Mouse (Mus musculus): ENCODE results near the gene Zfp598. TPM values are rescaled to one million over a fixed set of nuclear protein-coding genes. Genes with fewer than 3 reads are reported as not detected.
A peak's percentile ranks its signal among the peaks of the same experiment; 100 is the strongest.

The Zfp598 gene
- polyA plus RNA-seq, 1 experiment from 2014 or later: 21.2 TPM

DNA sequence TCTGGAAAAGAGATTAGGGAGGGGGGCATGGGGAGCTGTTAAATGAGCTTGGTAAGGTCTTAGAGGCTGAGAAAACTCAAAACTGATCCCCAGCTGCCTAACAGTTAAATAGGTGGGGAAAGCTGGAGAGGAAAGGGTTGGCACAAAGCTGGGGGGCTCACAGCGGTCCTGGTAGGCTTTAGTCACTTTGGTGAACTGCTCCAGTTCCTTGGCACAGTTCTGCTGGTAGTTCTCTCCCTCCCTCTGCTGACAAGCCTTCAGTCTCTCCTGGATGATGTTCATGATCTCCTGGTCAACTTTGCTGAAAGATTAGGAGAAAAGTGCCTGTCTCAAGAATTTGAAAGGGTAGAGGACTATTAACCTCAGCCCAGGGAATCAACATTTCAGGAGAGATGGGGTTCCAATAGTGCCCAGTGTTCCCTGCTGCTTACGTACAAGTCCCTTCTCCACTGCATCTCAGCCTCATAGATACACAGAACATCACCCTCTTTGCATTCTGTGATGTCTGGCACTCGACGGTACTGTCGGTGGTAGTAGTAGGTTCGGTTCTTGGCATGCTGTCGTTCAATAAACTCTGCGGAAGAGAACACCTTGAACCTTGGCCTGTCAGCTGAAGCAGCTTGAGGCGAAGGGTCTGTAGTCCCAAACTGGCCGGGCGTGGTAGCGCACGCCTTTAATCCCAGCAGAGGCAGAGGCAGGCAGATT, 52.9 kb downstream of the Zfp598 start:
- peaks cover 31% of the 10 kb centered on the region for H3K36me3 ChIP-seq
- 33% methylated on average over 13 of the region's 13 CpGs for WGBS
- peak overlapping the region; percentile 17 for H3K4me3 ChIP-seq
- no peak overlapping the region for H3K27ac ChIP-seq (ENCODE audit: poor library complexity, severe bottlenecking)
- H3K27me3 ChIP-seq (replicated peaks): 0 out of 2 replicates have a peak, but pooled peaks cover 1% of the 10 kb centered on the region
- no peak for ATAC-seq (ENCODE audit: insufficient number of reproducible peaks, low FRiP score)
- H3K4me1 ChIP-seq (replicated peaks): peaks cover 29% of the 10 kb centered on the region
- H3K4me2 ChIP-seq: peak overlapping the region; percentile 84
- no peaks in the 10 kb centered on the region for H3K9me3 ChIP-seq (replicated peaks)
- peak overlapping the region; percentile 51; the same call in 1 of the 2 replicates for H3K9ac ChIP-seq

DNA sequence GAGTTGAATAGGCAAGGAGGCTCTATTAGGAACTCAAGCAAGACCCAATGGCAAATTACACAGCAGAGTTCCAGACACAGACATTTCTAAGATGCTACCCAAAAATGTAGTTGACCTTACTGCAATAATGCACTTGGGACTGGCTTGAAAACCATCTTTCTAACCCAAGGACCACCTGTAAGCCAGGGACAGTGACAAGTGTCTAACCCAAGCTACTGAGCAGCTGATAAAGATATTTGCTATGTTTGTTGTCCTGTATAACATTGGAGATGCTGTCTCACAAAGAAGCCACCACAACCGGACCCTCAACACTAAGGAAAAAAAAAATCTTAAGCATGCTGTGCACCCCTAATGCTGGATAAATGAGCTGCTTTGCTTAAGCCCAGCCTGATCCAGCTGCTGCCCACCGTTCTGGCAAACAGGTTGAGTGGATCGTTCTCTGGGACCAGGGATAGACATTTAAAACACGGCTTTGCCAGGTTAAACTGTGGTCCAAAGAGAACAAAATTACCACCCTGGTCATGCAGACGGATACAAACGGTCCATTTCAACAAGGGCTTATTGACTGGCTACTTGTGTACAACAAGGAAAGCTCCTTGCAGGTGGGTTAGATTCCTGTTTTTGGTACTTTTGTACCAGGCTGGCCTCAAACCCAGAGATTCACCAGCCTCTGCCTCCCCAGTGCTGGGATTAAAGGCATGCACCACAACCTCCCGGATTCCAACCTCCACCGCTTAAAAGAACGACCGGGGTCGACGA, 53.8 kb downstream of the Zfp598 start:
- peaks cover 29% of the 10 kb centered on the region for H3K4me1 ChIP-seq (replicated peaks)
- peaks cover 22% of the 10 kb centered on the region for H3K36me3 ChIP-seq
- H3K4me2 ChIP-seq: peak overlapping the region; percentile 84
- no peaks in the 10 kb centered on the region for H3K9me3 ChIP-seq (replicated peaks)
- peak overlapping the region; percentile 93 for H3K9ac ChIP-seq
- H3K4me3 ChIP-seq: peak overlapping the region; percentile 79
- peak overlapping the region; percentile 91 for H3K27ac ChIP-seq (ENCODE audit: poor library complexity, severe bottlenecking)
- H3K27me3 ChIP-seq (replicated peaks): peaks cover 10% of the 10 kb centered on the region; the same call in 1 of the 2 replicates
- WGBS: 2% methylated on average over 12 of the region's 12 CpGs
- ATAC-seq (ENCODE audit: insufficient number of reproducible peaks, low FRiP score): no peak

DNA sequence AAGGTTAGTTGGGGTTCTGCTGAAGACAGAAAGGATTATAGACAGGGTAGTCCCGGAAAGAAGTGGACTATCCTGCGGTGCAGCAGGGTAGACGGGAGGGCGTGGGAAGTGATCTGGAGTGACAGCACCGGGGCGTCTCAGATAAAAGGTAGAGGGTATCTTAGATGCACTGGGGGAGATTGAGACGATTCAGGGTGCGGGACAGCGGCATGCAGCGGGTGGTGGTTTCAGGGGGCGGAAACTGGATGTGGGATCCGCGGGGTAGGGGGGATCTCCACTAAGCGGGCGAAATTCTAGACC, 54.3 kb downstream of the Zfp598 start:
- Histone ChIP-seq H3K4me3 (peak overlapping the region; percentile 79), H3K4me1 (replicated peaks) (peaks cover 25% of the 10 kb centered on the region), H3K36me3 (peaks cover 17% of the 10 kb centered on the region), H3K9ac (peak overlapping the region; percentile 93), H3K27me3 (replicated peaks) (peaks cover 10% of the 10 kb centered on the region; the same call in 1 of the 2 replicates), H3K27ac (ENCODE audit: poor library complexity, severe bottlenecking) (peak overlapping the region; percentile 91), H3K9me3 (replicated peaks) (no peaks in the 10 kb centered on the region), H3K4me2 (peak overlapping the region; percentile 84)
- peak; percentile 4; the same call in 1 of the 2 replicates for ATAC-seq (ENCODE audit: insufficient number of reproducible peaks, low FRiP score)
- under 1% methylated on average over 15 of the region's 15 CpGs for WGBS

DNA sequence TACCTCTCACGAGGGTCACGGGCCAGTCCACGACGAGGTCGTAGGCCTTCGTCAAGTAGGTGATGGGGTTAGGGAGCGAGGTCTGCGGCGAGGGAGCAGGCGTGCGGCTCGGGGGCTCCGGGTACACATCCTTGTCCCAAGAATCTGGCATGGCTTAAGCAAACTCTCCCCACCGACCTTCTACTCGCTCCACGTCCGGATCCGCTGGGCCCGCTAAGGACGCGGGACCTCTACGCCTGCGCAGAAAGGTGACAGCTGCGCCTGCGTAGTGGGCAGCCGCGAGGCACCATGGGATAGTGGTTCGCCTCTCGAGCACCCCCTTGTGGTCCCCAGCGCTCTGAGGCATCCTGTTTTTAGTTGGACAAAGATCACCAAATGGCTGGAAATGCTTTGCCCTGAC, 54.7 kb downstream of the Zfp598 start, which contains the start of gene Ndufb10:
Gene Ndufb10, minus strand, starts transcription at position 295 of the 400 bp plus-strand sequence.
- Histone ChIP-seq H3K27me3 (replicated peaks) (peaks cover 10% of the 10 kb centered on the region; the same call in 1 of the 2 replicates), H3K9ac (peak within 1 kb of the TSS; percentile 93)
- under 1% methylated on average over 30 of the region's 30 CpGs for WGBS

DNA sequence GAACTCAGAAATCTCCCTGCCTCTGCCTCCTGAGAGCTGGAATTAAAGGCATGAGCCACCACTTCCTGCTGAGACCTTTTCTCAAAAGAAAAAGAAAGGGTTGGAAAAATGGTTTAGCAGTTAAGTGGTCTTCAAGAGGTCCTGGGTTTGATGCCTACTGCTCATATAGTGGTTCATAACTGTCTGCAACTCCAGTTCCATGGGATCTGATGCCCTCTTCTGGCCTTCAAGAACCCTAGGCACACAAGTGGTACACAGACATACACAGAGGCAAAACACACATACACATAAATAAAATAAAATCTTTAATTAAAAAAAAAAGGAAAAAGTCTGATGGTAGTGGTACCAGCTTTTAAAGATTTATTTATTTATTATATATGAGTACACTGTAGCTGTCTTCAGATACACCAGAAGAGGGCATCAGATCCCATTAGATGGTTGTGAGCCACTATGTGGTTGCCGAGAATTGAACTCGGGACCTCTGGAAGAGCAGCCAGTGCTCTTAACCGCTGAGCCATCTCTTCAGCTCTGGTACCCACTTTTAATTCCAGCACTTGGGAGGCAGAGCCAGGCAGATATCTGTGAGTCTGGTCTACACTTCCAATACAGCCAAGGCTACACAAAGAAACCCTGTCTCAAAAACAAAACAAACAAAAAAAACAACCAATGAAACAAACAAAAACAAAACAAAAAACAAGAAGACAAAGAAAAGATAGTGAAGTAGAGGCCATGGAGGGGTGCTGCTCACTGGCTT, 56.3 kb downstream of the Zfp598 start:
- H3K9me3 ChIP-seq (replicated peaks): no peaks in the 10 kb centered on the region
- no peak for ATAC-seq (ENCODE audit: insufficient number of reproducible peaks, low FRiP score)
- peaks cover 17% of the 10 kb centered on the region for H3K36me3 ChIP-seq
- no peak overlapping the region for H3K27ac ChIP-seq (ENCODE audit: poor library complexity, severe bottlenecking)
- H3K9ac ChIP-seq: no peak overlapping the region
- peaks cover 25% of the 10 kb centered on the region for H3K4me1 ChIP-seq (replicated peaks)
- H3K27me3 ChIP-seq (replicated peaks): peaks cover 10% of the 10 kb centered on the region; the same call in 1 of the 2 replicates
- 64% methylated on average over 3 of the region's 3 CpGs for WGBS
- H3K4me3 ChIP-seq: no peak overlapping the region
- no peak overlapping the region for H3K4me2 ChIP-seq

More for the DNA sequence above, 54.7 kb downstream of the Zfp598 start, which contains the start of gene Ndufb10:
- H3K4me1 ChIP-seq (replicated peaks): peaks cover 25% of the 10 kb centered on the region
- H3K4me2 ChIP-seq: peak within 1 kb of the TSS; percentile 84
- peak within 1 kb of the TSS; percentile 79 for H3K4me3 ChIP-seq
- ATAC-seq (ENCODE audit: insufficient number of reproducible peaks, low FRiP score): peak; percentile 82
- H3K9me3 ChIP-seq (replicated peaks): no peaks in the 10 kb centered on the region
- H3K27ac ChIP-seq (ENCODE audit: poor library complexity, severe bottlenecking): peak within 1 kb of the TSS; percentile 91
- peaks cover 17% of the 10 kb centered on the region for H3K36me3 ChIP-seq

DNA sequence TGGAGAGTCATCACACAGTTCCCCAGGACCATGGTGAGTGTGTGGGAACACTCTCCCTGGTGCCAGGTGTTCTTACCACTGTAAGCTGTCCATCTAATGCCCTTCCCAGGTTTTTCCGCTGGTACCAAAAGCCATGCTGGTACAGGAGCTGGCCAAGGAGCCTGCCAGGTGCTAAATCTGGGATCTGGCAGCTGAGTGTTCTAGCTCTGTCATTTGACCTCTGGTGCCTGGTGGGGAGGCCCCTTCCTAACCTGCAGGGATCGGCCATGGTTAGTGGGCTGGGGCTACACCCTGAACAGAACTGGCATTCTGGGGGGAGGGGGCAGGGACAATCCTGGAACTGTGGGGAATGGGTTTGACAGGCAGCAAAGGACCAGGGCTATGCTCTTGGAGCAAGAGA, 58.1 kb downstream of the Zfp598 start, which contains the start of gene Rpl3l:
Gene Rpl3l, plus strand, starts transcription at position 203 of the 400 bp plus-strand sequence.
- no peak within 1 kb of the TSS for H3K9ac ChIP-seq
- H3K9me3 ChIP-seq (replicated peaks): no peaks in the 10 kb centered on the region
- peaks cover 1% of the 10 kb centered on the region for H3K36me3 ChIP-seq
- no peak within 1 kb of the TSS for H3K4me2 ChIP-seq
- WGBS: 68% methylated on average over 2 of the region's 2 CpGs
- peaks cover 20% of the 10 kb centered on the region for H3K4me1 ChIP-seq (replicated peaks)
- peaks cover 10% of the 10 kb centered on the region; the same call in 1 of the 2 replicates for H3K27me3 ChIP-seq (replicated peaks)
- no peak within 1 kb of the TSS for H3K27ac ChIP-seq (ENCODE audit: poor library complexity, severe bottlenecking)
- H3K4me3 ChIP-seq: no peak within 1 kb of the TSS
- ATAC-seq (ENCODE audit: insufficient number of reproducible peaks, low FRiP score): no peak

DNA sequence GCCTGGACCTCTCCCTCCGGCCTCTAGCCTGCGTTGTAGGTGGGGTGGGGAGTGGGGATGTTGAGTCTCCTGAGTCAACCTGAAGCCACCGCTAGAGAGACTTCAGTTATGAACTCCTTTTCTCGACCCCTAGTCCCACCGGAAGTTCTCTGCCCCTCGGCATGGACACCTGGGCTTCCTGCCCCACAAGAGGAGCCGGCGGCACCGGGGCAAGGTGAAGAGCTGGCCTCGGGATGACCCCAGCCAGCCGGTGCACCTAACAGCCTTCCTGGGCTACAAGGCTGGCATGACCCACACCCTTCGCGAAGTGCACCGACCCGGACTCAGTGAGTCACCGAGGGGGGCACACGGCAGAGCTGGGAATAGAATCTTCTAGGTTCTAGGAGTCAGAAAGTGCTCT, 58.7 kb downstream of the Zfp598 start:
- H3K9me3 ChIP-seq (replicated peaks): no peaks in the 10 kb centered on the region
- H3K27me3 ChIP-seq (replicated peaks): peaks cover 10% of the 10 kb centered on the region; the same call in 1 of the 2 replicates
- no peak for ATAC-seq (ENCODE audit: insufficient number of reproducible peaks, low FRiP score)
- WGBS: 65% methylated on average over 17 of the region's 17 CpGs
- H3K36me3 ChIP-seq: no peaks in the 10 kb centered on the region
- no peak overlapping the region for H3K4me2 ChIP-seq
- no peak overlapping the region for H3K4me3 ChIP-seq
- H3K9ac ChIP-seq: no peak overlapping the region
- peaks cover 17% of the 10 kb centered on the region for H3K4me1 ChIP-seq (replicated peaks)
- H3K27ac ChIP-seq (ENCODE audit: poor library complexity, severe bottlenecking): no peak overlapping the region

DNA sequence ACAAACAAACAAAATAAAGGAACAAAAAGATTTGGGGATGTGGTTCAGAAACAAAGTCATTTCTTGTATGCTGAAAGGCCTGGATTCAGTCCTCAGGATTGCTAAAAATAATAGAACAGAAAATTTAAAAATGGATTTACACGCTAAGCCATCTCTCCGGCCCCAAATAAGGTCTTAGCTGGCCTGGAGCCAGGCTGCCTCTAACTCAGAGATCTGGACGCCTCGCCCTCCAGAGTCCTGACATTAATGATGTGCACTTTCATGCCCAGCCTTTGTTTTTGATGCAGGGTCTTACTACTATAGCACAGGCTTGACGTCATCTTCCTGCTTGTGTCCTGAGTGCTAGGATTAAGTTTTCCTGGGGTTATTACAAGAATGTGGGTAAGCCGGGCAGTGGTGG, 59.6 kb downstream of the Zfp598 start:
- Histone ChIP-seq H3K36me3 (no peaks in the 10 kb centered on the region), H3K4me2 (no peak overlapping the region), H3K9ac (no peak overlapping the region), H3K27me3 (replicated peaks) (peaks cover 10% of the 10 kb centered on the region; the same call in 1 of the 2 replicates), H3K9me3 (replicated peaks) (no peaks in the 10 kb centered on the region), H3K27ac (ENCODE audit: poor library complexity, severe bottlenecking) (no peak overlapping the region), H3K4me3 (no peak overlapping the region), H3K4me1 (replicated peaks) (peaks cover 13% of the 10 kb centered on the region)
- ATAC-seq (ENCODE audit: insufficient number of reproducible peaks, low FRiP score): no peak
- WGBS: 72% methylated on average over 6 of the region's 6 CpGs

DNA sequence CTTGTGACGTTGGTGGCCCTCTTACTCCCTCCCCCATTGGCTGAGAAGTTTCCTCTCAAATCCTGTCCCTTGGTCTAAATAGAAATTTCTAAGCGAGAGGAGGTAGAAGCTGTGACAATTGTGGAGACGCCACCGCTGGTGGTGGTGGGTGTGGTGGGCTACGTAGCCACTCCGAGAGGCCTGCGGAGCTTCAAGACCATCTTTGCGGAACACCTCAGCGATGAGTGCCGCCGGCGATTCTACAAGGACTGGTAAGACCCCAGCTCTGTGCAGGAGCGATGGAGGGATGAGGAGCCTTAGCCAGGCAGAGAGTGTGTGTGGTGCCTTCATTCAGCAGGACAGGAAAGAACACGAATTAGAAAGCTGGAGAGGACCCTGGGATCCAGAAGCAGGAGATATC, 61.3 kb downstream of the Zfp598 start:
- no peak overlapping the region for H3K4me3 ChIP-seq
- WGBS: 80% methylated on average over 14 of the region's 14 CpGs
- peaks cover 14% of the 10 kb centered on the region for H3K4me1 ChIP-seq (replicated peaks)
- no peak overlapping the region for H3K4me2 ChIP-seq
- no peaks in the 10 kb centered on the region for H3K9me3 ChIP-seq (replicated peaks)
- H3K27me3 ChIP-seq (replicated peaks): peaks cover 10% of the 10 kb centered on the region; the same call in 1 of the 2 replicates
- no peak for ATAC-seq (ENCODE audit: insufficient number of reproducible peaks, low FRiP score)
- no peaks in the 10 kb centered on the region for H3K36me3 ChIP-seq
- no peak overlapping the region for H3K9ac ChIP-seq
- no peak overlapping the region for H3K27ac ChIP-seq (ENCODE audit: poor library complexity, severe bottlenecking)
